Mouse (Mus musculus) right cerebral cortex, adult 18-20 months (tissue): Measurements from ENCODE around the gene Teddm2.
"Not testable (repeated sequence)": the region's sequence is repeated elsewhere in the genome, so short reads cannot be mapped to it uniquely, and the experiment has no call there.

Experiments
- DNase-seq: peaks from one replicate; pipeline ENCODE4 v3.0.0; 2022; ENCODE audit warnings: mixed read lengths

Gene Teddm2

DNA sequence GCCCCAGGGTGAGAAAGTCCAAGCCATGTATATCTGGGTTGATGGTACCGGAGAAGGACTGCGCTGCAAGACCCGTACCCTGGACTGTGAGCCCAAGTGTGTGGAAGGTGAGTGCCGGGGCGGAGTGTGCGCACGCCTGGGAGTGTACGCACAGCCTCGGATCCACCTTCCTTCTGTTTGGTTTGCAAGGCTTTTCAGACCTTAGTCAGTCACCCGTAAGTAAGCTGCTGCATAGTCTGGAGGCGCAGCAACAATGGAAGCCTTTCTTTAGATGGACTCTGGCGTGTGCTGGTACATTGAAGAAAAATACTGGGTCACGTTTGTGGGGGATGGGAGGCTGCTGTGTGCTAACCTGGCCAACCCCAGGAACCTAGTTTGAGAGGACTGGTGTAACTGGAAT, 3.0 kb upstream of the Teddm2 start:
- no peak for DNase-seq

GRCm38 (mm10) chr1:153900860-153901730, 1.1 kb upstream of the Teddm2 start:
- no peak for DNase-seq

DNA sequence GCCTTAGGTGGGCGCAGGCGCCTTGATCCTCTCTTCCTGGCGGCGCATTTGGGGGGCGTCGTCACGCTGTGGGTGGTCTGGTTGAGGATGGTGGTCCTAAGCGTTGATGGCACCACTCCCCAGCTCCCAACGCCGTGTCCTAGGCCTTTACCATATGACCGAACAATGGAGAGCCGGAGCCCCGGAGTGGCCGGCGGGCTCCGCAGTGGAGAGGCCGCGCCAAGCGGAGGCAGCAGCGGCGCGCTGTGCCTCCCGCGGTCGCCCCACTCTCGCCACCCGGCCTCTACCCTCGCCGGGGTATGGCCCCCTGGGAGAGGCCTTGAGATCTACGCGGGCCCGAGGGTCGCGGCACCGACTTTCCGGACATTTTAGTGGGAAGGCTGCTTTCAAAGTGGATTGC, 353 bp upstream of the Teddm2 start:
- DNase-seq: no peak

DNA sequence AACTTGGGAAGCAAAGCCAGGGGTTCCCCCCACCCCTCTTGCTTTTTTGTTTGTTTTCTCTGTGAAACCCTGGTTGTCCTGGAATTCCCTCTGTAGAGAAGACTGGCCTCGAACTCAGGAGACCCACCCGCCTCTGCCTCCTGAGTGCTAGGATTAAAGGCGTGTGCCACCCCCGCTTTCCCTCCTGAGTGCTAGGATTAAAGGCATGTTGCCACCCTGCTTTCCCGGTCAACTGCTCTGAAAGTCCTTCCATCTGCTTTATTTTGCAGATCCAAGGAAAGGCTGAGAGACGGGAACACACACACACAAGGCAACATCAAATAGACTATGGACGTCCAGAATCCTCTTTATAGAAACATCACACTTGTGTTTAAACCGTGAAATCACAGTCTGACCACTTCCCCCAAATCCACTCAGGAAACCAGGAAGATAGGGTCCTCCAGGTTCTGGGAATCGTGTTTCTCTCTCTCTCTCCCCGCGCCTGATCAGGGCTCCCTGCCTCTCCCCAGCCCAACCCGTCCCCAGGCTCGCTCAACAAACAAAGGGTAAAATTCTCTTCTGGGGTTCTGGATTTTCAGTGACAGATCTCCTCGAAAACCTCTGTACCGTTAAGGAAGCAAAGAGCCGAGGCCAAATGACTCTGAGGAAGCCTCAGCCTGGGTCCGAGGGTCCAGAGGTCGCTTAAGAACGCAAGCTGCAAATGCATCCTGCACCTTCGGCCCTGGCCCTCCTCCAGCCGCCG, 868 bp downstream of the Teddm2 start:
- DNase-seq: no peak

- no peak for DNase-seq
Measured at GRCm38 (mm10) chr1:153897196-153897595, 2.8 kb downstream of the Teddm2 start.

DNA sequence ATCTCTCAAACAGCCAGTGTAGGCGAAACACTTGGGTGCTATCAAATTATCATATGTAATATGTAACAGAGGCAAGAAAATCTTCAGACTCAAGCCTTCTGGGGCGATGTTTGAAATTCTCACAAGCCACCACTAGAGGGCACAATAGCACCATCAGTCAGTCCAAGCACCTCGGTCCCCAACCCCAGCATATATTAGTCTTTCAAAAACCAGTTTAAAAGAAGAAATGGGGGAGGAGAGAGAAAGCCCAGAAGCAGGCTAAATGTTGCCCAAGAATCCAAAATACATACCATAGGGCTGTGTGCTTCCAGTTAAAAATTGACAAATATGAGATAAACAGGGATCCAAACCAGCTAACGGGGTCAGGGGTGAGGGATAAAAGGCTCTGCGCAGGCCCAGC, 5.0 kb downstream of the Teddm2 start:
- peak; percentile 77 for DNase-seq

DNA sequence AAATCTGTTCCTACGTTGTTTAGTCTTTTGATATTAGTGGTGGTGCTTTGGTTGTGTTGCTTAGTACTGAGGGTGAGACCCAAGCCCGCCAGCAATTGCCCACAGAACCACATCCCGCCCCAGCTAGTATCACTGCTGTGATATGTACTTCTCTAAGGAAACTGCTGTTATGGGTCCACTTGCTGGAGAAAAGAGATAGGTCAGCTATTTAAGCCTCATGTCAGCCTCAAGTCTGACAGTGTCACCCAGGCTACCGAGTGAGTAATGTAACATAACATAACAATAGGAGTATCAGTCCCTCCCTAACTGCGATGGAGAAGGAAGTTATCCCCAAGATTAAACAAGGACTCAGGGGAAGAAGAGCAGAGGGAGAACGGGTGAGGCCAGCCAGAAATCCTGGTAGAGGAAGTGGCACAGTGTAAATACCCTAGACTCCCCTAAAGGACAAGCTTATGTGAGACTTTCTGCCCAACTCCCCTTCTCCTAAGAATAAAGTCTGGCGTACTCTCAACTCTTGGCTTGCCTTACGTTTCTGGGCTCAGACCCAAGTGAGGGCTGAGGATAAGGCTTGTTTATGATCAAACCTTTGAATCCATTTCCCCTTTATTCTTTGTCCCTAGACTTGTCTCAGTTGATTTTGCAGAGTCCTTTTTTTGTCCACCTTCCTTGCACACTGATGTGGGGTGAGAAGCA, 5.7 kb downstream of the Teddm2 start:
- DNase-seq: no peak

DNA sequence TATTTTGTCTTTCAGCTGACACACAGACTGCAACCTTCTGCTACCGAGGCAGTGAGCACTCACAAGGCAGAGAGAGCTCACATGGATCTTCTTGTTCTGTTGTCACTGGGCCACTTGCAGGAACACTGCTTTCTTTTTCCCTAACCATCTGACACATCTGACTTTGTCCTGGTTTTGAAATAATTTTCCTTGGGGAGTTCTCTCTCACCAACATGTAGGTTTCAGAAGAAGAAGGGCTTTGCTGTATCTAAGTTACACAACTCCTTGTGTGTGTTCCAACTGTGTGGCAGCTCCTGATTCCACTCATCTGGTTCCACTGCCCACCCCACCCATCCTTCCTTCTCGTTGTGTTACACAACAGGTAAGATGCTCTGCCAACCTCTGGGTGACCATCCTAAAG, 6.3 kb downstream of the Teddm2 start:
- no peak for DNase-seq

GRCm38 (mm10) chr1:153891442-153891841, 8.6 kb downstream of the Teddm2 start, which contains the start of gene Teddm1a:
TSS of gene Teddm1a (plus strand) at chr1:153891742.
- DNase-seq: no peak

DNA sequence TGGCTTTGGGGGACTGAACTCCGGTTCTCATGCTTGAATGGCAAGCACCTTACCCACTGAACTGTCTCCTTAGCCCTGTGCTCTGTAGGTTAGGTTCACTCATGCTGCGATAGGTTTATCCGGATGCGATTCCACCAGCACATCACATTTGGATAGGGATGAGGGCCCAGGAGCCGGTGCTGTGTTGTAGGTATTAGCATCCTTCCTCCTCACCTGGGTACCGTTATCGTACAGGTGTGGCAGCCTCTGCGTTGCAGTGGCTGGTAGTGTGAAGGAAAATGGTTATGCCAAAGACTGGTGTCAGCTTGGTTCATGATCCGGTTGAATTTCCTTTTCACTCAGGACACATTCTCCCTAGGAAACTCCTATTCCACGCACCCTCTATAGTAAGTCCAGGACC, 9.9 kb downstream of the Teddm2 start:
- no peak for DNase-seq

- DNase-seq: no peak
Measured at GRCm38 (mm10) chr1:153886024-153886633, 13.9 kb downstream of the Teddm2 start.

- not testable (repeated sequence) for DNase-seq
Measured at GRCm38 (mm10) chr1:153880391-153880790, 19.6 kb downstream of the Teddm2 start.

DNA sequence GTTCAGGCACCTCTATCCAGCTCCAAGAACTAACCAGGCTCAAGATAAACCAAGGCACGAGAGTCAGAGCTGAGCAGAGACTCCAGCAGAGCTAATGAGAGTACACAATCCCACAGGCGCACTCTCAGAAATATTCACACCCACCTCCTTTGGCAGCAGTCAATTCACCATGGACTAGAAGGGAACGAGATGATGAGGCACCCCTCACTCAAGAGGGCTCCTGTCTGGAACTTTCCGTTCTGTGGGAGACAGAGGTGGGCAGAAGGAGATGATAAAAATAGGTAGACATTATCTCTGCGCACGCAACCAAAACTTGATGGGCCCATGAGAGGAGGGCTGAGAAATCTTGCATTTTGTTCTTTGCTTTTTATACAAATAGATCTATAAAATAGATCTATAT, 26.0 kb downstream of the Teddm2 start, which contains the start of gene Teddm1b:
Gene Teddm1b, plus strand, starts transcription at position 301 of the 400 bp plus-strand sequence.
- DNase-seq: no peak

DNA sequence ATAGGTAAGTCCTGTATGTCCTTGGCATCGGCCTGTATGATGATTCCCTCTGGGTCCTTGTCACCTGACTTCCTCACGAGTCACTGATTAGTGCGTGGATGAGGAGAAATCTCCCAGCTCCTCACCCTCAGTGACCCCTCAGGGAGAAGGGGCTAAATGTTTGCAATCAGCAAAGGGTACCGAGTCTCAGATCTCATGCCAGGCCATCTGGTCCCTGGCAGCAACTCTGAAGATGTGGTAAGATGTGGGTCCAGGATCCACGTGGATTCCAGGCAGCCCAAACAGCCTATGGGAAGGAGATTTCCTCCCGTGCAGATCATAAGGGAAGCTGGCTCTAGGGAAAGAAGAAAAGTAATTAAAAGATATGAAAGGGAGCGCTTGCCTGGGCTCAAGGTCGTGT, 44.1 kb downstream of the Teddm2 start:
- DNase-seq: no peak

GRCm38 (mm10) chr1:153852696-153853095, 47.3 kb downstream of the Teddm2 start:
- not testable (repeated sequence) for DNase-seq

GRCm38 (mm10) chr1:153846867-153847266, 53.2 kb downstream of the Teddm2 start:
- DNase-seq: no peak

GRCm38 (mm10) chr1:153846420-153846819, 53.6 kb downstream of the Teddm2 start:
- DNase-seq: no peak

GRCm38 (mm10) chr1:153844042-153844441, 56.0 kb downstream of the Teddm2 start, which contains the start of gene Rgsl1:
TSS of gene Rgsl1 (minus strand) at chr1:153844142.
- DNase-seq: no peak

DNA sequence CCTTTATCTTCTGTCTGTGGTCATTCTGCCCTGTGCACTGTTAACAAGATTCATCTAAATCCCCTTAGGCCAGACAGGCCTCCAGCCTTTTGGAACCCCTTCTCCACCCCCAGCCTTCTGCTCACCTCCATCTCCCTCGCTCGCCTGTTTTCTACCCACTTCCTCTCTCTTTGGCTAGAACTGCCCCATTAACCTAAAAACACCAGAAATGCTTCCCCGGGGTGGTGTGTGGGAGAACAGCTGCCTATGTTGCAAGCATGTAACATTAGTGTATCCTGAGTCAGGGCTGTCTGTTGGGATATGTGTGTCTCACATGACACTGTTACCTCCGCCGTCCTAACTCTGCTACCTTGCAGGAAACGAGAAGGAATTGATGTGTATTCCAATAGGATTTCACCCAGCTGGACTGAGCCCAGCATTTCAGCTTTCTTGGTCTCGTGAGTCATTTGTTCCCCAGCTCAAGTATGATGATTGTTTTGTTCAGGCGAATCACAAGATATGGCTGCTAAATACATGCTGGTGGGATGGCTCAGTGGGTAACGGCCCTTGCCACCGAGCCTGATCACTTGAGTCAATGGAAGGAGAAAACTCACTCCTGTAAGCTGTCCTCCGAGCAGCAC, 57.8 kb downstream of the Teddm2 start:
- DNase-seq: peak; percentile 8

DNA sequence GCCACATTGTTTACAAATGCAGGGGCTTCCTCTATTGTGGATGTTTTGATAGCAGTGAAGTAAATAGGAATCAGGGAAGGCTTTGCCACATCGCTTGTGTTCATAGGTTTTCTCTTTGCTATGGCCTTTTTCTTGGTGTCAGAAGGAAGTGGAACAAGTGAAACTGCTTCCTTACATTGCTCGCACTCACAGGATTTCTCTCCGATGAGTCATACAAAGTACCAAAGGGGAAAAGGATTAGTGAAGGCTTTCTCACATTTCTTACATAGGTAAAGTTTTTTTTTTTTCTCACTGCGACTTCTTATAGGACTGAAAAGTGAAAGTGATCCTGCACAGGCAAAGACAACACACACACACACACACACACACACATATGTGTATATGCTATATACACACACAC, 64.0 kb downstream of the Teddm2 start:
- DNase-seq: no peak

GRCm38 (mm10) chr1:153830746-153831145, 69.3 kb downstream of the Teddm2 start:
- DNase-seq: no peak

DNA sequence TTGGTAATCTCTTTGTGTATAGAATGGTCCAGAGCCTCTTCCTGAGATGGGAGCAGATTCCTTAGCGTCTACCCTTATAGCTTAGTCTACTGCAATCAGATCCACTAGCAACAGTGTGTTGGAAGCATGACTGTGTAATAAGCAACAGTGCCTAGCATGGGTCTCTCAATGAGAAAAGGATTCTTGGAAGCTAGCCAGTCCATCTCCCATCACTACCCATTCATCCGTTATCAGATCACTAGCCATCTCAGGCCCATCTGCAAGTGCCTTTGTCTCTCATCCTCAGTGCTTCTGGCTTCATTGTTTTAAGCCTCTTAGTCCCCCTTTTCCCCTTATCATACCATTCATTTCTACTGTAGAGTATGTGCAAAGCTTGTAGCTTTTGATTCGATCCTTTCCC, 79.8 kb downstream of the Teddm2 start:
- no peak for DNase-seq
